Mouse (Mus musculus) bone marrow macrophage, adult 2 months (primary cell): Measurements from ENCODE around the gene Lmod1.

Experiments
- CTCF ChIP-seq: IDR thresholded peaks from 2 replicates; pipeline ENCODE4 v1.5.1; 2012; ENCODE audit warnings: low read depth, mild to moderate bottlenecking, low read length, moderate library complexity
- POLR2A ChIP-seq: IDR thresholded peaks from 2 replicates; pipeline ENCODE4 v1.6.1; 2012; ENCODE audit warnings: mild to moderate bottlenecking, low read depth, low read length, borderline replicate concordance

GRCm38 (mm10) chr1:135366380-135366779 is 41.8 kb downstream of the Lmod1 start:
- TF ChIP-seq CTCF (no peak), POLR2A (no peak)
